Mouse (Mus musculus): ENCODE measurements around the gene Gstp2.

GRCm38 (mm10) chr19:4023185-4023584, 22.6 kb downstream of the Gstp2 start:
- TF ChIP-seq CTCF (IDR thresholded peaks at IDR 0.05; ENCODE audit: insufficient read depth, low read length) (no peak), POLR2A (IDR thresholded peaks at IDR 0.05; ENCODE audit: borderline replicate concordance, extremely low read depth, low read depth, low read length) (no peak)
